Mouse (Mus musculus): ENCODE data around the gene Bnc2.

DNA sequence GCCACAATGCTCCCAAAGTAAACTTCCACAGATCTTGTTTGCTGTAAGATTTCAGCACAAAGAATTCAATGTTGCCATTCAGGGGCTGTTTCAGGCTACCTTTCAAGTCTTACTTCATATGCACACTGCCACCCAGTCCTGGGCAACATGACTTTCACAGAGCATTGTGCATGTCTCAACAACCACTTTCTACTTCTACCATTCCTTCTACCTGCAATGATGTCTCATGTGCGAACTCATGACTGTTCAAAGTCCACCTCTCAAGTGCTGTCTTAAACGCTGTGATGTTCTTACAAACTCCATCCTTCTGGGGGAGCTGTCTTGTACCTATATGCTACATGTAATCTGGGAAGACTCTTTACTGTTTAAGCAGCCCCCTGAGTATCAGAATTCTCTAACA lies 363.7 kb downstream of the Bnc2 start:
- no peak for TF ChIP-seq POLR2A (IDR thresholded peaks at IDR 0.05; ENCODE audit: borderline replicate concordance, control insufficient read depth, low read depth, low read length)
- TF ChIP-seq CTCF (IDR thresholded peaks at IDR 0.05; ENCODE audit: control insufficient read depth, insufficient read depth, low read length), result no peak
